Mouse (Mus musculus): ENCODE measurements around the gene Syt1.

The Syt1 gene

DNA sequence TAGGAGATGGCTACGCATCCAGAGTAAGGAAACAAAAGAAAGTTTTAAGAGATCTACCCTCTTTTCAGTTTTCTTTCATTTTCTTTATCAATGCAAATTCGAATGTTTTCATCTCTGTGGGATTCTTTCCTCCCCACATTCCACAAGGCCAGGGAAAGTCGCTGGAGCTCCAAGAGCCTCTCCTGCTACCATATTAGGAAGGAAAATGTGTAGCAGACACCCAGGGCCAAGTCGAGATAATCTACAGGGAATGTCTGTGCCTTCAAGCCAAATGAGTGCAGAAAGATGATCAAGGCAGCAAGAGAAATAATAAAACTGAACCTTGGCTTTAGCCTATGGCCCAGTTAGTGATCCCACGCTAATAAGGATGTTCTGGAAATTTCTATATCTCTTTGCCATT lies 474.9 kb downstream of the Syt1 start:
- no peak for ATAC-seq (ENCODE audit: insufficient number of reproducible peaks, low FRiP score, low TSS enrichment)

- ATAC-seq (ENCODE audit: insufficient number of reproducible peaks, low FRiP score, low TSS enrichment) = no peak
These were observed 476.7 kb downstream of the Syt1 start for GRCm38 (mm10) chr10:108534112-108534511.

DNA sequence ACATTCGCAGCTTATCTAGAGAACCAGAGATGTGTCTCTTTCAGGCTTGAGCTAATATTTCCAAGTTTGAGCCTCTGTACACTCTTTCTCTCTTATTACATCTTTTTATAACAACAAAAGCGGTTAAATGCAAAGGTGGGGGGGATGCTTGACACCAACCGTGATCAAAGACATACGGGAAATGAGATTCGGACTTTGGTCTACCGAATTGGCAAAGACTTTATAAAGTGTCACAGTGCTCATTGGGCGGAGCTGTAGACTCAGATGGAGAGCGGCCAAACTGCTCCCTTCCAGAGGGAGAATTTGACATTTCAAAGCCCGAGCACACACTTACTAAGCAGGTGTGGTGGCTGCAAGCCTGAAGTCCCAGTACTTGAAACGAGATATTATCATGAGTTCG lies 477.9 kb downstream of the Syt1 start:
- no peak for ATAC-seq (ENCODE audit: insufficient number of reproducible peaks, low FRiP score, low TSS enrichment)

- no peak for ATAC-seq (ENCODE audit: insufficient number of reproducible peaks, low FRiP score, low TSS enrichment)
These were observed 478.5 kb downstream of the Syt1 start for GRCm38 (mm10) chr10:108532283-108532682.

GRCm38 (mm10) chr10:108531641-108532040 lies 479.1 kb downstream of the Syt1 start:
- no peak for ATAC-seq (ENCODE audit: insufficient number of reproducible peaks, low FRiP score, low TSS enrichment)

GRCm38 (mm10) chr10:108531111-108531510 lies 479.7 kb downstream of the Syt1 start:
- ATAC-seq (ENCODE audit: insufficient number of reproducible peaks, low FRiP score, low TSS enrichment) = no peak

DNA sequence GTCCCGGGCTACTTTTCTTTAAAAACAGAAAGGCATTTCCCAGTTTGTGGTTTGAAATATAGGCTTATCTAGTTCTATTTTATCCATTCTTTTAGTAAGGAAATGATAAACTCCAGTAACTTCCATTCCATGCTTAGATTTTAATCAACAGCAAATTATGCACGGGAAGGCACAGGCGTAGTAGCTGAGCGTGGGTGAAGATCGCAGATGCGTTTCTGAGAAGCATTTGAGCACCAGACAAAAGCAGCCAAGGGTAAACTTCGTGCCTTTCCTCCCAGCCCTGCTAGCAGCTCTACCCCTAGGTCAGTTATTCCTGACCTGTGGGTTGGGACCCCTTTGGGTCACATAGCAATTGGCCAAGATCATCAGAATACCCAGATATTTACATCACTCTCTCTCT lies 482.4 kb downstream of the Syt1 start:
- no peak for ATAC-seq (ENCODE audit: insufficient number of reproducible peaks, low FRiP score, low TSS enrichment)

DNA sequence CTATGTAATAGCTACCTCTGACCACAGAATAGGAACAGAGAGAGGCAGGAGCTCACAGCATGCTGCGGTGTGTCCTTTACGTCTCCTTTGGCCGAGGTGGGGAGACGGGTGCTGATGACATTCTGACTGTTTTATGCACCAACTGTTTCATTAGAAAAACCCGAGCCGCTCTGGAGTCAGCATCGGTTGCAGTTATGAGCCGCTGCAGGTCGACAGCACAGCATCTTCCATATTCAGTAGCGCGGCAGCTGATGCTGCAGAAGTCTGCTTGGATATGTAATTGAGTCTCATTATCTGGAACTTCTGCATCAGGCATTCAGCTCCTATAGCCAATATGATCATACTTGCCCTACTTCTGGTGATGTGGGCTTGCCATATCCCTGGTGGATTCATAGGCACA lies 485.3 kb downstream of the Syt1 start:
- ATAC-seq (ENCODE audit: insufficient number of reproducible peaks, low FRiP score, low TSS enrichment) = no peak

GRCm38 (mm10) chr10:108524306-108525029 lies 486.3 kb downstream of the Syt1 start:
- peak; percentile 52 for ATAC-seq (ENCODE audit: insufficient number of reproducible peaks, low FRiP score, low TSS enrichment)

- ATAC-seq (ENCODE audit: insufficient number of reproducible peaks, low FRiP score, low TSS enrichment) = no peak
These were observed 491.6 kb downstream of the Syt1 start for GRCm38 (mm10) chr10:108519156-108519555.

- no peak for ATAC-seq (ENCODE audit: insufficient number of reproducible peaks, low FRiP score, low TSS enrichment)
These were observed 493.7 kb downstream of the Syt1 start for GRCm38 (mm10) chr10:108517076-108517475.

- ATAC-seq (ENCODE audit: insufficient number of reproducible peaks, low FRiP score, low TSS enrichment) = no peak
These were observed 496.1 kb downstream of the Syt1 start for GRCm38 (mm10) chr10:108514671-108515070.

DNA sequence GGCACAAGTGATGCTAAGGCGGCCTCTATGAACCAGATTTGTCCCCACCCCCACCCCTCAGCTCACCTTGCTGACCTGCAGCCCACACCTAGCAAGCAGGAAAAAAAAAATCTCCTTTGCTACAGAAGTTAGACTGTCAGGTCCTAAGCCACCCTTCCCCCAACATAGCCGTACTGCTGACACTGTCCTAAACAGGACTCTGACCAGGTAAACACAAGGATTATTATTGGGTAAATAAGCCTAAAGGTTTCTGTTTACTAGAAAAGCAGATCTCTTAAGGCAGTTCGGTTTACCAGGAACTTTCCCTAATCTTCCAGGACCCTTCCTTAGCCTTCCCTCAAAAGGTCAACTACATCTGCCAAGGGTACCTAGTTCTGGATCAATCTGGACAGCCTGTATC lies 501.2 kb downstream of the Syt1 start:
- no peak for ATAC-seq (ENCODE audit: insufficient number of reproducible peaks, low FRiP score, low TSS enrichment)

- ATAC-seq (ENCODE audit: insufficient number of reproducible peaks, low FRiP score, low TSS enrichment) = no peak
These were observed 503.9 kb downstream of the Syt1 start for GRCm38 (mm10) chr10:108506917-108507316.

- ATAC-seq (ENCODE audit: insufficient number of reproducible peaks, low FRiP score, low TSS enrichment) = no peak
These were observed 505.9 kb downstream of the Syt1 start for GRCm38 (mm10) chr10:108504925-108505324.

GRCm38 (mm10) chr10:108504128-108504870 lies 506.5 kb downstream of the Syt1 start:
- ATAC-seq (ENCODE audit: insufficient number of reproducible peaks, low FRiP score, low TSS enrichment) = no peak

DNA sequence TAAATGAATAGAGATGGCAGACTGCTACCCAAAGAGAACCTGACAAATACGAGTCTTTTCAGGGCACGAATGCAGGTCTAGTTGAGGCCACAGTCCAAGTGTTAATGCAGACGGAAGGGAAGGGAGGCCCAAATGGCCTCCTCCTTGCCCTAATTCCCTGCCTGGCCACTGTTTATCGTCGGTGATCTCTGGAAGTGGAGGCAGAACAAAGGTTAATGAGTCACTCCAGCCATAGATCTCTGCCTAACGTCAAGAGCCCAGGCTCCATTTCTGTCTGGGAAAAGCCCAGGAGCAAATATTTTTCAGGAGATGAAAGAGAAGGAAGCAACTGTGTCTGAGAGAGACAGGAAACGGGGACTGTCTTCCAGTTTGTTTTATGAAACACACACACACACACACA lies 520.6 kb downstream of the Syt1 start:
- no peak for ATAC-seq (ENCODE audit: insufficient number of reproducible peaks, low FRiP score, low TSS enrichment)

- ATAC-seq (ENCODE audit: insufficient number of reproducible peaks, low FRiP score, low TSS enrichment) = no peak
These were observed 526.8 kb downstream of the Syt1 start for GRCm38 (mm10) chr10:108483991-108484390.

- no peak for ATAC-seq (ENCODE audit: insufficient number of reproducible peaks, low FRiP score, low TSS enrichment)
These were observed 530.5 kb downstream of the Syt1 start for GRCm38 (mm10) chr10:108480146-108480850.

- peak; percentile 80 for ATAC-seq (ENCODE audit: insufficient number of reproducible peaks, low FRiP score, low TSS enrichment)
These were observed 540.3 kb downstream of the Syt1 start for GRCm38 (mm10) chr10:108470319-108470955.

DNA sequence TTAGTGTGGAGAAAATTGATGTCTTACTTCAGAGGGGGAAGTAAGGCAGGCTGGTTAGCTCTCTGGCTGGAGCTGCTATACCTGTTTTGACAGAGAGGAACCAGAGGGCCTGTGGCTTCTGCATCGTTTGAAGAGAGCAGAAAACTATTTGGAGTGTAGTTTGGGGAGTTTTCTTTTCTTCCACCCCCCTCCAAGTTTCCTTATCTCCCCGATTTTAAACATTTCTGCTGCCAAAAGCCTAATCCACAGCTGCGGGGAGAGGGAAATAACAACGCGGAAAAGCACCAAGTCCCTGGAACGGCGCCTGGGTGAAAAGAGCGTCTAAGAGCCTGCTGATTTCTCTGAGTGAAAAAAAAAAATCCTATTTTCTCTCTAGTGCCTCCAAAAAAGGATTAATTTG lies 544.2 kb downstream of the Syt1 start:
- ATAC-seq (ENCODE audit: insufficient number of reproducible peaks, low FRiP score, low TSS enrichment) = no peak
